Mouse (Mus musculus) c-Kit-positive CD71-positive TER-119-positive erythroid progenitor cells, embryonic 14.5 days (primary cell): Measurements from ENCODE around the gene Sapcd2.

ENCODE experiments used
- DNase-seq: peaks from one replicate; pipeline ENCODE4 v3.0.0-alpha.2; 2013; ENCODE audit warnings: low spot score

Sapcd2 gene

GRCm38 (mm10) chr2:25422587-25423410 lies 50.7 kb downstream of the Sapcd2 start, which contains the start of gene Fut7:
Gene Fut7 (plus strand): TSS chr2:25423267.
- DNase-seq: no peak

- DNase-seq: no peak
These were observed 51.5 kb downstream of the Sapcd2 start for GRCm38 (mm10) chr2:25423626-25424025.

- no peak for DNase-seq
These were observed 53.4 kb downstream of the Sapcd2 start for GRCm38 (mm10) chr2:25425481-25425880.

- peak; percentile 66 for DNase-seq
These were observed 54.6 kb downstream of the Sapcd2 start for GRCm38 (mm10) chr2:25426721-25427191.

GRCm38 (mm10) chr2:25427256-25427655 lies 55.1 kb downstream of the Sapcd2 start:
- no peak for DNase-seq
